In genomic region chr13:21321890-21322494, GRCm38 (mm10) we compare ENCODE assay signal across 9 mouse cellular contexts. TPM values are rescaled to one million over a fixed set of nuclear protein-coding genes. Genes with fewer than 3 reads are reported as not detected.
A peak's percentile ranks its signal among the peaks of the same experiment; 100 is the strongest.
DNase-seq lines count a peak whose midpoint lies in the region; ATAC-seq lines count a peak whose summit lies in the region.
"Had no signal": no experiment of that assay in that cellular context is flagged by ENCODE, and none has a peak within 500 bp of the region (broad histone marks: within the 10 kb centered on the region; RNA-seq: fewer than 3 reads in every experiment).

No protein-coding gene starts in this region.

- peak overlapping the region; percentile 54; the same call in 1 of the 2 replicates for H3K9ac ChIP-seq in heart, embryonic 11.5 days (ENCODE audit: low read depth, low read length)
- H3K9ac ChIP-seq in embryonic facial prominence, embryonic 14.5 days (ENCODE audit: low read depth, low read length) = peak overlapping the region; percentile 45
- H3K9ac ChIP-seq in limb, embryonic 13.5 days = no peak overlapping the region

- no peaks in the 10 kb centered on the region for H3K27me3 ChIP-seq in heart, embryonic 11.5 days (ENCODE audit: control insufficient read depth, insufficient read depth, low read length)
- peaks cover 8% of the 10 kb centered on the region; the same call in 1 of the 2 replicates for H3K27me3 ChIP-seq in embryonic facial prominence, embryonic 14.5 days (replicated peaks; ENCODE audit: control insufficient read depth, insufficient read depth, low read length)
- H3K27me3 ChIP-seq in limb, embryonic 13.5 days = peaks cover 18% of the 10 kb centered on the region; the same call in 1 of the 2 replicates
- H3K27me3 ChIP-seq: CH12.LX had no signal

- ATAC-seq in heart, embryonic 11.5 days (replicated peaks; ENCODE audit: insufficient number of reproducible peaks, low FRiP score, low TSS enrichment) = no peak
- no peak for ATAC-seq in embryonic facial prominence, embryonic 14.5 days (ENCODE audit: low read depth)
- no peak for ATAC-seq in limb, embryonic 13.5 days (ENCODE audit: low FRiP score, low read depth)

- no peaks in the 10 kb centered on the region for H3K36me3 ChIP-seq in heart, embryonic 11.5 days (ENCODE audit: control insufficient read depth, insufficient read depth, low read length)
- no peaks in the 10 kb centered on the region for H3K36me3 ChIP-seq in embryonic facial prominence, embryonic 14.5 days (ENCODE audit: control insufficient read depth, insufficient read depth, low read length)
- H3K36me3 ChIP-seq in limb, embryonic 13.5 days = no peaks in the 10 kb centered on the region

- H3K4me3 ChIP-seq in heart, embryonic 11.5 days (ENCODE audit: low read depth, low read length) = peak overlapping the region; percentile 46
- H3K4me3 ChIP-seq in embryonic facial prominence, embryonic 14.5 days (ENCODE audit: low read depth, low read length) = peak overlapping the region; percentile 33
- H3K4me3 ChIP-seq in limb, embryonic 13.5 days = peak overlapping the region; percentile 33

- no peaks in the 10 kb centered on the region for H3K4me1 ChIP-seq in heart, embryonic 11.5 days (ENCODE audit: control insufficient read depth, insufficient read depth, low read length)
- H3K4me1 ChIP-seq in embryonic facial prominence, embryonic 14.5 days (ENCODE audit: control insufficient read depth, insufficient read depth, low read length) = no peaks in the 10 kb centered on the region; the same call in 1 of the 2 replicates
- H3K4me1 ChIP-seq in limb, embryonic 13.5 days = 0 out of 2 replicates have a peak, but pooled peaks cover 5% of the 10 kb centered on the region

- no peak for DNase-seq in heart, postnatal 10 days
- peak; percentile 18 for DNase-seq in MEL-GATA-1-ER (ENCODE audit: extremely low read depth, low read depth)
- no peak for DNase-seq in embryonic facial prominence, embryonic 14.5 days (ENCODE audit: low spot score)
- DNase-seq in right cerebral cortex, adult 18-20 months = peak; percentile 11
- no peak for DNase-seq in urinary bladder, adult 2 months (ENCODE audit: low spot score)
- DNase-seq in T-cell, adult 2 months (ENCODE audit: low spot score) = no peak

- no peak overlapping the region for H3K27ac ChIP-seq in heart, embryonic 11.5 days (ENCODE audit: low read depth, low read length)
- H3K27ac ChIP-seq in embryonic facial prominence, embryonic 14.5 days (replicated peaks; ENCODE audit: low read depth, low read length) = no peak overlapping the region
- H3K27ac ChIP-seq in limb, embryonic 13.5 days = no peak overlapping the region

- intact Hi-C loops in heart, postnatal 10 days (cut with DNase I) = loop anchor here (10.0 kb wide), 1 partner anchor 1027 kb away; no protein-coding TSS in a partner anchor

- WGBS in heart, embryonic 11.5 days (ENCODE audit: insufficient replicate concordance) = 3% methylated on average over 18 of the region's 18 CpGs
- WGBS in embryonic facial prominence, embryonic 14.5 days = 2% methylated on average over 18 of the region's 18 CpGs
- WGBS in limb, embryonic 13.5 days = 4% methylated on average over 18 of the region's 18 CpGs

- H3K9me3 ChIP-seq in heart, embryonic 11.5 days (replicated peaks; ENCODE audit: control insufficient read depth, low read length) = no peaks in the 10 kb centered on the region
- no peaks in the 10 kb centered on the region for H3K9me3 ChIP-seq in embryonic facial prominence, embryonic 14.5 days (ENCODE audit: control insufficient read depth, low read length)
- no peaks in the 10 kb centered on the region for H3K9me3 ChIP-seq in limb, embryonic 13.5 days

- peak overlapping the region; percentile 63 for H3K4me2 ChIP-seq in heart, embryonic 11.5 days
- peak overlapping the region; percentile 52 for H3K4me2 ChIP-seq in embryonic facial prominence, embryonic 14.5 days (ENCODE audit: low read depth, low read length)
- peak overlapping the region; percentile 58 for H3K4me2 ChIP-seq in limb, embryonic 13.5 days (replicated peaks)

RNA-seq across cellular contexts. Expression of gene Gpx6, which starts 10.1 kb away (rescaled TPM):
- not detected in 2 replicates for polyA plus RNA-seq in heart, embryonic 11.5 days (2014; fragmentation: Nextera tagmentation; extraction: Ambion mirVana)
- total RNA-seq in heart, postnatal 10 days (2021) = not detected
- not detected in 2 replicates for polyA plus RNA-seq in embryonic facial prominence, embryonic 14.5 days (2014; fragmentation: Nextera tagmentation; extraction: Ambion mirVana)
- polyA plus RNA-seq in limb, embryonic 13.5 days (2015; fragmentation: Nextera tagmentation; extraction: Ambion mirVana) = 0.28 and 0.52 TPM in 2 replicates
- polyA plus RNA-seq in urinary bladder, adult 2 months (2012; rRNA removed) = not detected in 2 replicates

RNA-seq across cellular contexts. Expression of gene Olfr1367, which starts 24.7 kb away (rescaled TPM):
- not detected in 2 replicates for polyA plus RNA-seq in heart, embryonic 11.5 days (2014; fragmentation: Nextera tagmentation; extraction: Ambion mirVana)
- total RNA-seq in heart, postnatal 10 days (2021) = not detected
- not detected in 2 replicates for polyA plus RNA-seq in embryonic facial prominence, embryonic 14.5 days (2014; fragmentation: Nextera tagmentation; extraction: Ambion mirVana)
- polyA plus RNA-seq in limb, embryonic 13.5 days (2015; fragmentation: Nextera tagmentation; extraction: Ambion mirVana) = not detected in 2 replicates
- not detected in 2 replicates for polyA plus RNA-seq in urinary bladder, adult 2 months (2012; rRNA removed)
- total RNA-seq: CH12.LX had no signal

RNA-seq across cellular contexts. Expression of gene Gpx5, which starts 29.5 kb away (rescaled TPM):
- polyA plus RNA-seq in heart, embryonic 11.5 days (2014; fragmentation: Nextera tagmentation; extraction: Ambion mirVana) = not detected in 2 replicates
- total RNA-seq in heart, postnatal 10 days (2021) = not detected
- polyA plus RNA-seq in embryonic facial prominence, embryonic 14.5 days (2014; fragmentation: Nextera tagmentation; extraction: Ambion mirVana) = not detected in 2 replicates
- polyA plus RNA-seq in limb, embryonic 13.5 days (2015; fragmentation: Nextera tagmentation; extraction: Ambion mirVana) = not detected in 2 replicates
- 0.10 TPM in 1 of 2 replicates, not detected in the other for polyA plus RNA-seq in urinary bladder, adult 2 months (2012; rRNA removed)
- total RNA-seq: CH12.LX had no signal

RNA-seq across cellular contexts. Expression of gene Zscan12, which starts 40.6 kb away (rescaled TPM):
- polyA plus RNA-seq in heart, embryonic 11.5 days (2014; fragmentation: Nextera tagmentation; extraction: Ambion mirVana) = 9.3 and 9.9 TPM in 2 replicates
- total RNA-seq in heart, postnatal 10 days (2021) = 1 to 10 TPM; 6.3 to 7.1 TPM
- polyA plus RNA-seq in embryonic facial prominence, embryonic 14.5 days (2014; fragmentation: Nextera tagmentation; extraction: Ambion mirVana) = 11.1 and 12.7 TPM in 2 replicates
- polyA plus RNA-seq in limb, embryonic 13.5 days (2015; fragmentation: Nextera tagmentation; extraction: Ambion mirVana) = 14.6 and 15.3 TPM in 2 replicates
- polyA plus RNA-seq in urinary bladder, adult 2 months (2012; rRNA removed) = 7.9 and 8.0 TPM in 2 replicates

Comparison
In these comparisons a context has a peak if more than half of its experiments do, and no peak if none do; other contexts are left out.
1. DNase-seq: peak in MEL-GATA-1-ER (single experiment) and right cerebral cortex, adult 18-20 months (single experiment); none in heart, postnatal 10 days (0 of 2), embryonic facial prominence, embryonic 14.5 days (single experiment), urinary bladder, adult 2 months (single experiment) and T-cell, adult 2 months (single experiment).
2. Peak in every context shown above with its lines, with median percentiles within 50 percentile points of each other: H3K4me2 ChIP-seq and H3K4me3 ChIP-seq.